Mouse (Mus musculus): ENCODE measurements around the gene Map4k4. TPM values are rescaled to one million over a fixed set of nuclear protein-coding genes. Genes with fewer than 3 reads are reported as not detected.

Gene Map4k4
- polyA plus RNA-seq, 1 experiment = 147 TPM

DNA sequence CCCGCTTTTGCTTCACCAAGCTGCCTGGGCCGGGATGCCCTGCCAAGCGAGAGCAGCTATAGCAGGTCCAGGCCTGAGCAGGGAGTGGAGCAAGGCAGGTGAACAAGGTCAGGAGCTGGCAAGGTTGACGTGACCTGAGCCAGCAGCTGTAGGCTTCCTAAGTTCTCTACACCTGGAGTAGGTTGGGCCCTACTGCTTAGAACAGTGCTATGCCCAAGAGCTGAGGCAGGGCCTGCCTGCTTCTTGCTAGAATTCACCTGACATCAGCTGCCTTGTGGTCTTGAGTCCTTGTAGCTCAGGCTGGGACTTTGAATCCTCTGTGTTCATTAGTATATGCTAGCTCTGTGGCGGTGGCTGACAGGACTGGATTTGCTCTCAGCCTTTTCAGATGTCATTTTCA lies 173.1 kb downstream of the Map4k4 start, which contains the start of gene Il1r2:
Gene Il1r2, plus strand, starts transcription at position 301 of the 400 bp plus-strand sequence.
- Histone ChIP-seq H3K79me2 (ENCODE audit: control insufficient read depth, insufficient read depth) (no peaks in the 10 kb centered on the region), H3K36me3 (ENCODE audit: control insufficient read depth, insufficient read depth) (no peaks in the 10 kb centered on the region), H3ac (ENCODE audit: control insufficient read depth, insufficient read length) (no peak within 1 kb of the TSS), H3K4me3 (no peak within 1 kb of the TSS), H3K4me2 (ENCODE audit: low read depth) (no peak within 1 kb of the TSS), H3K27me3 (ENCODE audit: control insufficient read depth, insufficient read depth, insufficient read length) (no peaks in the 10 kb centered on the region)
- TF ChIP-seq MYOD1 (IDR thresholded peaks at IDR 0.05; ENCODE audit: control insufficient read depth in 1 of 3, insufficient read length in 2 of 3, low read depth in 2 of 3) (no peak), CEBPB (IDR thresholded peaks at IDR 0.05; ENCODE audit: insufficient read depth, poor library complexity, severe bottlenecking) (no peak), MYOG (IDR thresholded peaks at IDR 0.05; ENCODE audit: control insufficient read depth in 1 of 3, insufficient read depth in 1 of 3, insufficient read length in 2 of 3, low read depth in 2 of 3) (no peak), USF1 (IDR thresholded peaks at IDR 0.05; ENCODE audit: low read depth) (no peak), POLR2AphosphoS2 (IDR thresholded peaks at IDR 0.05; ENCODE audit: insufficient read length, low read depth) (no peak), E2F4 (IDR thresholded peaks at IDR 0.05; ENCODE audit: insufficient read depth) (no peak)

Other genes with a start within 250 kb of the Map4k4 start
- gene Creg2, start 249.4 kb upstream of the Map4k4 start, polyA plus RNA-seq (2012; fragmentation: generic; extraction: Trizol) = not detected
- gene Rfx8, start 179.9 kb upstream of the Map4k4 start, polyA plus RNA-seq (2012; fragmentation: generic; extraction: Trizol) = 0.16 TPM
- 0.20 TPM for gene Gm3646, start 95.6 kb upstream of the Map4k4 start, polyA plus RNA-seq (2012; fragmentation: generic; extraction: Trizol)
- gene Il1r2, start 173.2 kb downstream of the Map4k4 start, polyA plus RNA-seq (2012; fragmentation: generic; extraction: Trizol) = 0.10 TPM